Mouse (Mus musculus) midbrain, embryonic 11.5 days (tissue): Measurements from ENCODE around the gene Serpina3a. TPM values are rescaled to one million over a fixed set of nuclear protein-coding genes. Genes with fewer than 3 reads are reported as not detected.

Experiments
- ATAC-seq: fragments of 200-750 bp; cut with Nextera tagmentation; 2 replicates; pipeline ENCODE4 v1.8.0; 2017; ENCODE audit warnings: moderate TSS enrichment, moderate library complexity; ENCODE audit not compliant: low FRiP score
- DNase-seq: peaks from one replicate; pipeline ENCODE4 v3.0.0; 2015; ENCODE audit warnings: low spot score; ENCODE audit errors: missing footprints
- H3K27ac ChIP-seq: fragments of 300-500 bp; sonication (generic); 2 replicates; pipeline ENCODE4 v1.5.1; 2014; ENCODE audit warnings: low read depth, low read length
- H3K27me3 ChIP-seq: fragments of 300-500 bp; sonication (generic); 2 replicates; pipeline ENCODE4 v1.6.1; 2014; ENCODE audit warnings: mild to moderate bottlenecking, low read length, moderate library complexity, mixed read lengths; ENCODE audit not compliant: control insufficient read depth, insufficient read depth
- H3K36me3 ChIP-seq: fragments of 300-500 bp; sonication (generic); 2 replicates; pipeline ENCODE4 v1.6.1; 2014; ENCODE audit warnings: mild to moderate bottlenecking, low read length, moderate library complexity, mixed read lengths; ENCODE audit not compliant: control insufficient read depth, insufficient read depth
- H3K4me1 ChIP-seq: fragments of 300-500 bp; sonication (generic); 2 replicates; pipeline ENCODE4 v1.6.1; 2014; ENCODE audit warnings: low read length; ENCODE audit not compliant: control insufficient read depth, insufficient read depth
- H3K4me2 ChIP-seq: fragments of 300-500 bp; sonication (generic); 2 replicates; pipeline ENCODE4 v1.6.1; 2014; ENCODE audit warnings: mild to moderate bottlenecking, moderate library complexity
- H3K4me3 ChIP-seq: fragments of 300-500 bp; sonication (generic); 2 replicates; pipeline ENCODE4 v1.5.1; 2014; ENCODE audit warnings: low read depth, low read length
- H3K9ac ChIP-seq: fragments of 300-500 bp; sonication (generic); 2 replicates; pipeline ENCODE4 v1.6.1; 2014; ENCODE audit warnings: low read length
- H3K9me3 ChIP-seq: fragments of 300-500 bp; sonication (generic); 2 replicates; pipeline ENCODE4 v1.6.1; 2016; ENCODE audit warnings: low read length; ENCODE audit not compliant: control insufficient read depth
- WGBS: fragments of 180-500 bp; shearing (Covaris S2); extraction: QIAGEN DNeasy Blood & Tissue Kit; methylation state at CpG from one replicate; pipeline ENCODE4 v1.1.7; 2014; 5-methylcytosine and 5-hydroxymethylcytosine counted together
- polyA plus RNA-seq: library from polyadenylated mRNA; unstranded; fragments of >200 nt; fragmentation: Nextera tagmentation; extraction: Ambion mirVana; gene quantifications from 2 replicates; pipeline ENCODE4 v1.2.1, GENCODE M21; 2014

The Serpina3a gene
- polyA plus RNA-seq, 1 experiment from 2014 or later = not detected

DNA sequence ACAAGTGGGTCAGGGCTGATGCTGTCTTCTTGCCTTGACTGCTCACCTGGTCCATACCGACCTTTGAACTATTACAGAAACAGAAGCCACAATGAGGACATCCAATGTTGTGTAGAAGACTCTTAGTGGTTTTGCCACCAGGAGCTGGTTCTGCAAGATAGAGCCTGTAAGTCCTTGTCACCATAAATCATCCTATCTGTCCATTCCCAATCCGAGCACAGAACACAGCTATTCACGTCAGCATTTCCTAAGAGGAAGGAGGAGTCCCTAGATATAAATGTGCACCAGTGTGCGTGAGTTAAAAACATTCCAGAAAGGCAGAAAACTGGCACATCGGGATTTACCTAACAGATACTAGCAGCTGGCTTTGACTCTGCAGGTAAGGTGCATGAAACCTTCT, 15.2 kb downstream of the Serpina3a start, which contains the start of gene Serpina3b:
TSS of gene Serpina3b (plus strand) at position 301 of the 400 bp plus-strand sequence.
- H3K4me3 ChIP-seq = no peak within 1 kb of the TSS
- DNase-seq (no peak), ATAC-seq (no peak)
- H3K27ac ChIP-seq = no peak within 1 kb of the TSS
- H3K27me3 ChIP-seq = no peaks in the 10 kb centered on the region
- H3K9me3 ChIP-seq = no peaks in the 10 kb centered on the region
- no peaks in the 10 kb centered on the region for H3K36me3 ChIP-seq
- no peak within 1 kb of the TSS for H3K9ac ChIP-seq
- no peak within 1 kb of the TSS for H3K4me2 ChIP-seq
- H3K4me1 ChIP-seq = no peaks in the 10 kb centered on the region
- 91% methylated on average over 5 of the region's 5 CpGs for WGBS

DNA sequence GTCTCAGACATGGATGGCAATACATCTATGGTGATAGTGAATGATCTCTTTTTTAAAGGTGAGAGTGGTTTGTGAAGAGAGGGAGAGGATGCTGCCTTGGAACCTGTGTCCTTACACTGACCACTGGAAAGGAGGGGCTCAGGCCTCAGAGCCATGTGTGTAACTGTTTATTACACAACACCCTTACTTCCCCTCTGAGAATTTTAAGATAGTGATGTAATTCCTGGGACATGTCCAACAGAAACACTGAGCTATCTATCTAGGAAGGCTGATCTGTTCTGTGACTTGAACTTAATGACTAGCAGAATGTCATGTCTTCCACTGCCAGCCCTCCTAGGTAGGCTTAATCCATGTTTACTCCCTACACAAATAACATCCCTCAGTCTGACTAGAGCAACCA, 18.5 kb downstream of the Serpina3a start:
- H3K27me3 ChIP-seq = no peaks in the 10 kb centered on the region
- no peaks in the 10 kb centered on the region for H3K4me1 ChIP-seq
- H3K4me3 ChIP-seq = no peak overlapping the region
- H3K4me2 ChIP-seq = no peak overlapping the region
- no peak overlapping the region for H3K27ac ChIP-seq
- ATAC-seq = no peak
- no peak for DNase-seq
- no peaks in the 10 kb centered on the region for H3K9me3 ChIP-seq
- H3K9ac ChIP-seq = no peak overlapping the region
- no peaks in the 10 kb centered on the region for H3K36me3 ChIP-seq

DNA sequence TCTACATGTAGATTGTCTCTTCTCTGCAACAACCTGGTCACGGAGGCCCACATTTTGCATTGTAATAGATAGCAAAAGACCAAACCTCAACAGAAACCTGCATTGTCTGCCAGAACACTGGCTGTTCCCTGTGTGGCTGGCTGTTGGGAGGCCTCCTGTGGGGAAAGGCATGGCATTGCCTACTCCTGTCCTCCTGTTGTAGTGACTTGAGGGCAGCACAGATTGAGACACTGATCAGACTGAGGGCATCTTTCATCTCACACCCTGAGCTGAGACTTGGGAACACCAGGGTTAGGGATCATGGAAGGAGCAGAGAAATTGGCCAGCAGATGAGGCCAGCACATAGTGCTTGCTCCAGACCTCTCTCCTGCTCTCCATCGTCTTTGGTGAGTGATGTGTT, 25.7 kb downstream of the Serpina3a start:
- Histone ChIP-seq H3K4me3 (no peak overlapping the region), H3K4me2 (no peak overlapping the region), H3K36me3 (no peaks in the 10 kb centered on the region), H3K27ac (no peak overlapping the region), H3K9ac (no peak overlapping the region), H3K27me3 (no peaks in the 10 kb centered on the region), H3K4me1 (no peaks in the 10 kb centered on the region), H3K9me3 (no peaks in the 10 kb centered on the region)
- no peak for ATAC-seq
- no peak for DNase-seq
- WGBS = 88% methylated on average over 2 of the region's 2 CpGs

DNA sequence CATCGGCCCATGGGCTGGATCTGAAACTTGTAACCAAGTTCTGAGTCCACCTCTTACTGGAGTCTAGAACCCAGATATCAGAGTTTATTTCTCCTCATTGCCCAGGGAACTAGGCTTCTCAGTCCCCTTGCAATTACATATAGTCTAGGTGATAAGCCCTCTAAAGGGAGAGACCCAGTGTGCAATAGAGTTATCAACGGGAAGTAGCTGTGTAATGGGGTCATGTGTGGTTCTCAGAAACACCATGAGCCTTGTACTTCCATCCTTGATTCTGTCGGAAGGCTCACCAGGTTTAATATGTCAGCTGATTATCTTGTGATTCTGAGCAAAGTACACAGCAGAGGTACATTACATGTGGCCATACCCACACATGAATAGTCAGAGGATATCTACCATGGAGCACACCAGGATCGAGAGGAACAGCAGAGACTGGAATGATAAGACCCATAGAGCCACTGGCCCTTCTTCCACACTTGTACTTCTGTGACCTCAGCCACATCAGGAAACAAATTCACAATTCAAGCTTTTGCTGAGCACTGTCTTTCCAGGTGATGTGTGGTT, 28.1 kb downstream of the Serpina3a start:
- Histone ChIP-seq H3K9me3 (no peaks in the 10 kb centered on the region), H3K4me2 (no peak overlapping the region), H3K27ac (no peak overlapping the region), H3K27me3 (no peaks in the 10 kb centered on the region), H3K4me3 (no peak overlapping the region), H3K36me3 (no peaks in the 10 kb centered on the region), H3K4me1 (no peaks in the 10 kb centered on the region), H3K9ac (no peak overlapping the region)
- WGBS = 90% methylated on average over 4 of the region's 4 CpGs
- DNase-seq (no peak), ATAC-seq (no peak)

DNA sequence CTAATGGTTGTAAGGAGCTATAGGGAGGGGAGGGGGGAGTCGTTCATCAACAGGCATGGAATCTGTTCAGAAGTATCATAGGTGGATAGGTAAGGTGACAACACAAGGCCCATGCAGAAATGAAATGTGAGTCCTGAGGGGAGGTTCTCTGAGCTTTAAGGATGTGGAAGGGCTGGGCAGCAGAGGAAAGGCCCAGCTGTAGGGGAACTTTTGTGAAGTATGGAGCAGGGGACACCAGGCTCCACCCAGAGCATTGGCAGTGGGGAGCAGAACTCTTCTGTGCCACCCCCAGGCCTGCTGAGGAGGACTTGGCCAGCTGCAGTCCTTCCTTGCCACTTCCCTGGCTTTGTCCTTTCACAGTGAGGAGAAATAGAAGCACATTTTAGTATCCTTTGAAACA, 29.0 kb downstream of the Serpina3a start:
- WGBS = 75% methylated on average over 1 of the region's 1 CpGs
- Histone ChIP-seq H3K27ac (no peak overlapping the region), H3K4me3 (no peak overlapping the region), H3K27me3 (no peaks in the 10 kb centered on the region), H3K4me1 (no peaks in the 10 kb centered on the region), H3K9ac (no peak overlapping the region), H3K9me3 (no peaks in the 10 kb centered on the region), H3K4me2 (no peak overlapping the region), H3K36me3 (no peaks in the 10 kb centered on the region)
- no peak for ATAC-seq
- DNase-seq = no peak

DNA sequence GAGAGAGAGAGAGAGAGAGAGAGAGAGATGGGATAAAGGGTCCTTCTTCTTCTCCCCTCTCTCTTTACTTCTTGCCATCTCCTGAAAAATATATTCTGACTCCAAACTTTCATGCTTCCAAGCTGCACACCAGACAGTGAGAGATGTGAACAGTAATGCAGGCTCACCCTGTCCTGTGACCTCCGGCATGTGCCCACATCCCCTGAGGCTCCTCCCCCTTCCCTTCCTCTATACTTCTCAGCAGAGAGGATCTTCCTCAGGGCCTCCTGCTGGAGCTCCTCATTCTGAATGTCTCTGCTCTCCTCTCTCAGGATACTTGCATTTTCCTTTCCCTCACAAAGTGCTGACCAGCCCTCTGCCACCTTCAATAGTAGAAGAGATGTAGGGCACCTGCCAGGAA, 29.9 kb downstream of the Serpina3a start:
- no peak overlapping the region for H3K4me2 ChIP-seq
- H3K9ac ChIP-seq = no peak overlapping the region
- no peaks in the 10 kb centered on the region for H3K36me3 ChIP-seq
- H3K27ac ChIP-seq = no peak overlapping the region
- H3K9me3 ChIP-seq = no peaks in the 10 kb centered on the region
- H3K27me3 ChIP-seq = no peaks in the 10 kb centered on the region
- 86% methylated on average over 1 of the region's 1 CpGs for WGBS
- DNase-seq = no peak
- no peak for ATAC-seq
- no peaks in the 10 kb centered on the region for H3K4me1 ChIP-seq
- H3K4me3 ChIP-seq = no peak overlapping the region

DNA sequence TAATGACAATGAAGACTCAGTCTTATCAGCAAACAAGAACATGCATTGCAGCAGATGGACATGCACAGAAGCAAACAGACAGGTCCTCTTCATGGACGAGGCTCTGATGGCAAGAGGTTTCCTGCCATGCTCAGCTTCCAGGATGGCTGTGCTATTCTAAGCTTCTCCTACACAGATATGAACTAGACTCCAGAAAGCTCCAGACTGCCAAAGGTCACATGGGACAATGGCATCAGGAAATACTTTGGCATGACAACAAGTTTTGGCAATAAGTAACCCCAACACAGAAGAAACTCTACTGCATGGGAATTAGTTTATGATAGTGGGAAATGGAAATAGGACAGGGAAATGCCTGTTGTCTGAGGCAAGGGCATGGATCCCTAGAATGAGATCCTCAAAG, 30.8 kb downstream of the Serpina3a start:
- 71% methylated on average over 1 of the region's 1 CpGs for WGBS
- Histone ChIP-seq H3K4me2 (no peak overlapping the region), H3K9me3 (no peaks in the 10 kb centered on the region), H3K27ac (no peak overlapping the region), H3K9ac (no peak overlapping the region), H3K27me3 (no peaks in the 10 kb centered on the region), H3K4me1 (no peaks in the 10 kb centered on the region), H3K36me3 (no peaks in the 10 kb centered on the region), H3K4me3 (no peak overlapping the region)
- ATAC-seq (no peak), DNase-seq (no peak)

DNA sequence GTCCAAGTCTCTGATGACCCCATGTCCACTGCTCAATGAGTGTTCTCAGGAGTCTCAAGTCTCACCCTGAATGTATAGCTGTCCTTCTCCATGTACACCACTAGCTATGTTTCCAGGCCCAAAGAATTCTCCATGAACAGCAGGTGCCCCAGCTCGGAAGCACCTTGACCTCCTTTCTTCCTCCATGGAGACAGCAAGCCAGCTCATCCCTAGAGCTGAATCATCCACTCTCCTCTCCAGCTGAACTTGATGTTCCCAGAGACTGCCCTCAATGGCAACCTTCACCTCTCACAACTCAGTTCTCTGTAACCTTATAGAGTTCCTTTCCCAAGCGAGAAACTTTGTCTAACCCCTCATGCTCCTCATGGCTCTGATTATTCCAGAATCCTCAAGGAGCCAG, 33.0 kb downstream of the Serpina3a start:
- no peaks in the 10 kb centered on the region for H3K27me3 ChIP-seq
- WGBS = 84% methylated on average over 2 of the region's 2 CpGs
- no peaks in the 10 kb centered on the region for H3K9me3 ChIP-seq
- no peak overlapping the region for H3K4me3 ChIP-seq
- H3K27ac ChIP-seq = no peak overlapping the region
- H3K9ac ChIP-seq = no peak overlapping the region
- no peaks in the 10 kb centered on the region for H3K4me1 ChIP-seq
- no peaks in the 10 kb centered on the region for H3K36me3 ChIP-seq
- ATAC-seq (no peak), DNase-seq (no peak)
- no peak overlapping the region for H3K4me2 ChIP-seq

DNA sequence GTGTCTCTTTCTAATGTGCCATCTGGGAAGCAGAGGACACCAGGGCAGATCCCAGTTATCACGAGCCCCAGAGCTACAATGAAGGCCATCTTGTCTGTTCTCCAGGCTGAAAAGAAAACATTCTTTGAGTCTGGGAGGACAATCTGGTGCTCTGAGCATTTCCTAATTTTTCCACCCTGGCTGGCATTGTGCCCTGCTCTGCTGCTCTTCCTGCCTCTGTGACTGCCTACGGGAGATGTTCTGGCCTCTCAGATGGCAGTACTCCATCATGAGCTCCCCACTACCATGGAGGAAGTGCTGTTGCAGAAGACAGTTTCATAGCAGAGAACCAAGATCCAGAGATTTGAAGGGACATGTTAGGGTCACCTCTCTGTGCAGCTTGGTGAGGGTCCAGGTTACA, 39.5 kb downstream of the Serpina3a start:
- Histone ChIP-seq H3K9me3 (no peaks in the 10 kb centered on the region), H3K4me1 (no peaks in the 10 kb centered on the region), H3K36me3 (no peaks in the 10 kb centered on the region), H3K4me3 (no peak overlapping the region), H3K27me3 (no peaks in the 10 kb centered on the region), H3K4me2 (no peak overlapping the region), H3K9ac (no peak overlapping the region), H3K27ac (no peak overlapping the region)
- 93% methylated on average over 2 of the region's 2 CpGs for WGBS
- DNase-seq = no peak
- ATAC-seq = no peak
